Mouse (Mus musculus) kidney, embryonic 15.5 days (tissue): ENCODE measurements around the gene Fkbp11. TPM values are rescaled to one million over a fixed set of nuclear protein-coding genes. Genes with fewer than 3 reads are reported as not detected.

Experiments
- ATAC-seq: fragments of 200-750 bp; cut with Nextera tagmentation; replicated peaks from 2 replicates; pipeline ENCODE4 v1.8.0; 2017; ENCODE audit warnings: moderate TSS enrichment; ENCODE audit not compliant: low FRiP score
- H3K27ac ChIP-seq: fragments of 300-500 bp; sonication (generic); 2 replicates; pipeline ENCODE4 v1.5.1; 2015; ENCODE audit warnings: mild to moderate bottlenecking, inconsistent platforms
- H3K27me3 ChIP-seq: fragments of 300-500 bp; sonication (generic); 2 replicates; pipeline ENCODE4 v1.6.1; 2015; ENCODE audit warnings: inconsistent platforms
- H3K36me3 ChIP-seq: fragments of 300-500 bp; sonication (generic); 2 replicates; pipeline ENCODE4 v1.6.1; 2015; ENCODE audit warnings: inconsistent platforms
- H3K4me1 ChIP-seq: fragments of 300-500 bp; sonication (generic); 2 replicates; pipeline ENCODE4 v1.6.1; 2015; ENCODE audit warnings: inconsistent platforms
- H3K4me2 ChIP-seq: fragments of 300-500 bp; sonication (generic); 2 replicates; pipeline ENCODE4 v1.6.1; 2015; ENCODE audit warnings: moderate library complexity, mild to moderate bottlenecking, inconsistent platforms
- H3K4me3 ChIP-seq: fragments of 300-500 bp; sonication (generic); replicated peaks from 2 replicates; pipeline ENCODE4 v1.5.1; 2015; ENCODE audit warnings: mild to moderate bottlenecking, inconsistent platforms
- H3K9ac ChIP-seq: fragments of 300-500 bp; sonication (generic); 2 replicates; pipeline ENCODE4 v1.6.1; 2015; ENCODE audit warnings: mild to moderate bottlenecking, inconsistent platforms
- H3K9me3 ChIP-seq: fragments of 300-500 bp; sonication (generic); replicated peaks from 2 replicates; pipeline ENCODE4 v1.6.1; 2016; ENCODE audit warnings: inconsistent platforms
- WGBS: fragments of 180-500 bp; shearing (Covaris S2); methylation state at CpG from one replicate; pipeline ENCODE4 v1.1.7; 2015; ENCODE audit warnings: mixed read lengths; 5-methylcytosine and 5-hydroxymethylcytosine counted together
- polyA plus RNA-seq: library from polyadenylated mRNA; unstranded; fragments of >200 nt; fragmentation: Nextera tagmentation; extraction: Ambion mirVana; gene quantifications from 2 replicates; pipeline ENCODE4 v1.2.1, GENCODE M21; 2015

Fkbp11 gene
- 40.3 and 40.5 TPM in 2 replicates for polyA plus RNA-seq

- 0 out of 2 replicates have a peak, but pooled peaks cover 6% of the 10 kb centered on the region for H3K27me3 ChIP-seq
- peak within 1 kb of the TSS; percentile 94 for H3K4me2 ChIP-seq
- peaks cover 55% of the 10 kb centered on the region for H3K4me1 ChIP-seq
- WGBS, result under 1% methylated on average over 39 of the region's 39 CpGs
- peak; percentile 84 for ATAC-seq
- no peaks in the 10 kb centered on the region for H3K9me3 ChIP-seq
- peak within 1 kb of the TSS; percentile 56 for H3K4me3 ChIP-seq
- peak within 1 kb of the TSS; percentile 56 for H3K9ac ChIP-seq
- H3K27ac ChIP-seq, result no peak within 1 kb of the TSS
- H3K36me3 ChIP-seq, result no peaks in the 10 kb centered on the region
Measured at GRCm38 (mm10) chr15:98727443-98728321, at the start of gene Fkbp11. TSS of gene Fkbp11 (minus strand) at chr15:98728198.

- Histone ChIP-seq H3K27me3 (peaks cover 99% of the 10 kb centered on the region), H3K9me3 (no peaks in the 10 kb centered on the region), H3K9ac (no peak within 1 kb of the TSS), H3K4me2 (peak within 1 kb of the TSS; percentile 52), H3K27ac (no peak within 1 kb of the TSS), H3K4me3 (peak within 1 kb of the TSS; percentile 32), H3K4me1 (peaks cover 43% of the 10 kb centered on the region), H3K36me3 (no peaks in the 10 kb centered on the region)
- no peak for ATAC-seq
- under 1% methylated on average over 31 of the region's 33 CpGs for WGBS
Measured at GRCm38 (mm10) chr15:98777762-98778161, 49.8 kb upstream of the Fkbp11 start, which contains the start of gene Wnt10b. TSS of gene Wnt10b (minus strand) at chr15:98778150.

DNA sequence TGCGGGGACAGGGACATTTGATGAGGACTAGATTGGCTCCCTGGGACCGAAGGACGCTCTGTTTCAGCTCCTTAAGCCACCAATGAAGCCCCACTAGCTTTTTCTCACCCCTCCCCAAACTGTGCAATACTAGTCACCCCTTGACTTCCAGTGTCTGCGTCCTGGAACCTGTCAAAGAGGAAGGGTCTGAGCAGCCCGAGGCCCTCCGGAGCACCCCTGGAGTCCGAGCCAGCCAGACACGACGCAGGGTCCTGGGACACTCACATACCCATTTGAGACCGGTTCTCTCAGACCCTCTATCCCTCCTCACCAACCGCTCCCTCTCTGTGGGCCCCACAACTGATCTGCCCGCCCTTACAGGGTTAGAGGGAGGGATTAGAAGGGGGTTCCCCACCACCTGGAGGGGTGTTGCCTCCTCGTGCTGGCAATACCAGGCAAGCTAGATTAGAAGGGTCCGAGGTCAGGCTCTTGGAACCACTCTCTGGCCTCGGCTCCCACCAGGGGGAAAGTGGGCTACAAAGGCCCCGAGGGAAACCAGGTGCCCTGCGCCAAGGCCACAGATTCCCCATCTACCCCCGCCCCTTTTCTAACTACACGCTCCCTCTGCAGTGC lies 49.1 kb upstream of the Fkbp11 start:
- Histone ChIP-seq H3K27ac (no peak overlapping the region), H3K4me3 (peak overlapping the region; percentile 32), H3K36me3 (no peaks in the 10 kb centered on the region), H3K4me1 (peaks cover 50% of the 10 kb centered on the region), H3K9me3 (no peaks in the 10 kb centered on the region), H3K4me2 (peak overlapping the region; percentile 53), H3K27me3 (peaks cover 100% of the 10 kb centered on the region), H3K9ac (no peak overlapping the region)
- no peak for ATAC-seq
- WGBS, result 2% methylated on average over 19 of the region's 19 CpGs

DNA sequence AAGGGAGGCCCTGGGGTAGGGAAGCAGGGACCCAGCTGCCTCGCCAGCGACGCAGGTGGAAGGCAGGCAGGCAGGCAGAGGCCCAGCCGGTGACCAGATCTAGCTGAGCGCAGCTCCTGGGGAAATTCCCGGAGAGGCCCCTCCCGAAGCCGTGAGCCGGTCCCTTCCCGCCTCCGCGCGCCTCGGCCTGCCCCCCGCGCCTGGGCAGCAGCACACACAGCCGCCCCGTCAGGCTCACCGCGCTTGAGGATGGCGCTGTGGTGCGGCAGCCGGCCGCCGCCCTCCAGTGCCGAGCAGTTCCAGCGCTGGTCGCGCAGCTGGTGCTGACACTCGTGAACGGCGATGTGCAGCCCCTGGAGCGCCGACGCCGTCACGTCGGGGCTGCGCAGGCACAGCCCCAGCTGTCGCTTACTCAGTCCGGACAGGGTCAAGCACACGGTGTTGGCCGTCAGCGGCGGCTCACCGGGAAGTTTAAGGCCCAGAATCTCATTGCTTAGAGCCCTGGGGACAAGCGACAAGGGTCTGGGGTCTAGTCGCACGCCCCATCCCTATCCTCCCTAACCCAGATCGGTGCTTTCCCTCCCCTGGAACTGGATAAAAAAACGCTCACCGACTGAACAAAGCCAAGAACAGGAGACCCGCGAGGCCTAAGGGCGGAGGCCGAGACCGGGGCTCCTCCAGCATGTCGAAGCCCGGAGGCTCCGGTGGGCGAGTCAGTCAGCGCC lies 48.4 kb upstream of the Fkbp11 start:
- no peak overlapping the region for H3K27ac ChIP-seq
- no peak overlapping the region for H3K9ac ChIP-seq
- no peaks in the 10 kb centered on the region for H3K36me3 ChIP-seq
- H3K27me3 ChIP-seq, result peaks cover 100% of the 10 kb centered on the region
- peak overlapping the region; percentile 31 for H3K4me3 ChIP-seq
- H3K4me1 ChIP-seq, result peaks cover 54% of the 10 kb centered on the region
- ATAC-seq, result peak; percentile 38
- H3K4me2 ChIP-seq, result peak overlapping the region; percentile 53
- WGBS, result 1% methylated on average over 62 of the region's 62 CpGs
- no peaks in the 10 kb centered on the region for H3K9me3 ChIP-seq

GRCm38 (mm10) chr15:98775533-98775932 lies 47.5 kb upstream of the Fkbp11 start:
- ATAC-seq, result no peak
- no peak overlapping the region for H3K4me3 ChIP-seq

DNA sequence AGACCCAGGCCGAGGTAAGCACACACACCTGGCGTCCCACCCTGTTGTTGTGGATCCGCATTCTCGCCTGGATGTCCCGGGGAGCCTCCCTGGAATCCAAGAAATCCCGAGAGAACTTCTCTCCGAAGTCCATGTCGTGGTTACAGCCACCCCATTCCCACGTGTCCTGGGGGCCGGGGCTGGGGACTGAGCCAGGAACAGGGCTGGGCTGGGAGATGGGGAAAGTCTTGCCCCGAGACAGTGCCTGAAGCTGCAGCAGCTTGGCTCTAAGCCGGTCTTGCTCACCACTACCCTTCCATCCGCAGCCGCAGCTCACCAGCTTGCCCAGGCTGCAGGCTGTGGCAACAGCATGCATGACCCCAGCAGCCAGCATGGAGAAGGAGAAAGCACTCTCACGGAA lies 46.1 kb upstream of the Fkbp11 start:
- H3K4me1 ChIP-seq, result peaks cover 52% of the 10 kb centered on the region
- WGBS, result 17% methylated on average over 15 of the region's 15 CpGs
- no peak overlapping the region for H3K4me2 ChIP-seq
- peaks cover 99% of the 10 kb centered on the region for H3K27me3 ChIP-seq
- H3K9me3 ChIP-seq, result no peaks in the 10 kb centered on the region
- no peaks in the 10 kb centered on the region for H3K36me3 ChIP-seq
- no peak overlapping the region for H3K4me3 ChIP-seq
- no peak overlapping the region for H3K9ac ChIP-seq
- no peak for ATAC-seq
- H3K27ac ChIP-seq, result no peak overlapping the region

More at GRCm38 (mm10) chr15:98775533-98775932, 47.5 kb upstream of the Fkbp11 start:
- Histone ChIP-seq H3K9me3 (no peaks in the 10 kb centered on the region), H3K36me3 (no peaks in the 10 kb centered on the region), H3K27ac (no peak overlapping the region), H3K9ac (no peak overlapping the region), H3K4me1 (peaks cover 54% of the 10 kb centered on the region), H3K27me3 (peaks cover 100% of the 10 kb centered on the region), H3K4me2 (0 out of 2 replicates have a peak overlapping the region, but pooled peaks have one; percentile 53)
- WGBS, result 2% methylated on average over 5 of the region's 5 CpGs

DNA sequence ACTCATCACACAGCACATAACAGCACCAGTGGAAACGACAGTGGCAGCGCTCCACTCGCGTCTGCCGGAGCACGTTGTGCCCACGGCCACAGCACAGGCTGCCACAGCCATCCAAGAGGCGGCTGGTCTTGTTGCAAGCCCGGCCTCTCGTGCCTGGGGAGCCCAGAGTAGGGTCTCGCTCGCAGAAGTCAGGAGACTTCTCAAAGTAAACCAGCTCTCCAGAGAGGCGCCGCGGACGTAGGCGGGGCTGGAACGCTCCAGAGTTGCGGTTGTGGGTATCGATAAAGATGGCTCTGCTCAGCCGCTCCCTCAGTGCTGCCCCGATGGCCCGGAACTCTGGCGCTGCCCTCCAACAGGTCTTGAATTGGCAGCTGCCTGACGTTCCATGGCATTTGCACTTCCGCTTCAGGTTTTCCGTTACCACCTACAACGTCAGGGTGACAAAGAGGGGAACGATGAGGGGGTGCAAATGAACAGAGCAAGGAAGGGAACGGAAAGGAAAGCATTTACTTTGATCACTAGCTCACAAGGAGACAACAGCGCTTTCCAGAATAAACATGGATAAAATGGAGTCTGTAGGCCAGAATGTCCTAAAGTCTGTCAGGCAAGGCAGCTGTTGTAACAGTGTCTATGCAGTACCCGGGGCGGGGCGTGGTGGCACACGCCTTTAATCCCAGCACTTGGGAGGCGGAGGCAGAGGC lies 44.7 kb upstream of the Fkbp11 start:
- Histone ChIP-seq H3K9ac (peak overlapping the region; percentile 32; the same call in 1 of the 2 replicates), H3K36me3 (no peaks in the 10 kb centered on the region), H3K4me1 (peaks cover 41% of the 10 kb centered on the region), H3K4me2 (peak overlapping the region; percentile 67), H3K27ac (no peak overlapping the region), H3K9me3 (no peaks in the 10 kb centered on the region), H3K27me3 (peaks cover 93% of the 10 kb centered on the region), H3K4me3 (peak overlapping the region; percentile 42)
- ATAC-seq, result no peak
- 2% methylated on average over 36 of the region's 36 CpGs for WGBS

- Histone ChIP-seq H3K9me3 (no peaks in the 10 kb centered on the region), H3K4me1 (peaks cover 34% of the 10 kb centered on the region), H3K4me2 (peak overlapping the region; percentile 67), H3K27me3 (peaks cover 86% of the 10 kb centered on the region), H3K36me3 (no peaks in the 10 kb centered on the region), H3K9ac (peak overlapping the region; percentile 32; the same call in 1 of the 2 replicates), H3K27ac (no peak overlapping the region), H3K4me3 (peak overlapping the region; percentile 42)
- 5% methylated on average over 12 of the region's 12 CpGs for WGBS
- no peak for ATAC-seq
Measured at GRCm38 (mm10) chr15:98771813-98772425, 43.9 kb upstream of the Fkbp11 start.

- Histone ChIP-seq H3K27ac (no peak overlapping the region), H3K9me3 (no peaks in the 10 kb centered on the region), H3K4me1 (peaks cover 23% of the 10 kb centered on the region), H3K4me2 (no peak overlapping the region), H3K9ac (no peak overlapping the region), H3K27me3 (peaks cover 71% of the 10 kb centered on the region), H3K4me3 (no peak overlapping the region), H3K36me3 (no peaks in the 10 kb centered on the region)
- ATAC-seq, result no peak
- 26% methylated on average over 5 of the region's 5 CpGs for WGBS
Measured at GRCm38 (mm10) chr15:98768259-98768658, 40.3 kb upstream of the Fkbp11 start.

- Histone ChIP-seq H3K4me1 (peaks cover 23% of the 10 kb centered on the region), H3K9me3 (no peaks in the 10 kb centered on the region), H3K27me3 (peaks cover 48% of the 10 kb centered on the region), H3K4me3 (no peak overlapping the region), H3K36me3 (0 out of 2 replicates have a peak, but pooled peaks cover 3% of the 10 kb centered on the region), H3K27ac (no peak overlapping the region), H3K9ac (no peak overlapping the region), H3K4me2 (no peak overlapping the region)
- no peak for ATAC-seq
- WGBS, result 68% methylated on average over 4 of the region's 4 CpGs
Measured at GRCm38 (mm10) chr15:98765929-98766328, 37.9 kb upstream of the Fkbp11 start.
